Mouse (Mus musculus): ENCODE measurements around the gene Gm21818. TPM values are rescaled to one million over a fixed set of nuclear protein-coding genes. Genes with fewer than 3 reads are reported as not detected.
"Not testable (repeated sequence)": the region's sequence is repeated elsewhere in the genome, so short reads cannot be mapped to it uniquely, and the experiment has no call there.

Gene Gm21818
- not detected for total RNA-seq (2021)
- long read RNA-seq, experiment 1, result 0 reads
- long read RNA-seq, experiment 2, result 0 reads

GRCm38 (mm10) chr13:120172133-120172532 is at the start of gene Gm21818:
Gene Gm21818, plus strand, starts transcription at chr13:120172433.
- intact Hi-C loops (cut with DNase I; ENCODE audit: low total_unique reads); DNase-seq: not testable (repeated sequence)

GRCm38 (mm10) chr13:120139946-120140345 is 32.3 kb upstream of the Gm21818 start, which contains the start of gene Gm20767:
Gene Gm20767, plus strand, starts transcription at chr13:120140246.
- intact Hi-C loops (cut with DNase I; ENCODE audit: low total_unique reads), result not testable (repeated sequence)

GRCm38 (mm10) chr13:120142348-120142747 is 29.9 kb upstream of the Gm21818 start:
- intact Hi-C loops (cut with DNase I; ENCODE audit: low total_unique reads), result not testable (repeated sequence)

More at GRCm38 (mm10) chr13:120139946-120140345, 32.3 kb upstream of the Gm21818 start, which contains the start of gene Gm20767:
- DNase-seq, result not testable (repeated sequence)

GRCm38 (mm10) chr13:120149660-120150407 is 22.4 kb upstream of the Gm21818 start:
- intact Hi-C loops (cut with DNase I; ENCODE audit: low total_unique reads); DNase-seq: not testable (repeated sequence)

More at GRCm38 (mm10) chr13:120142348-120142747, 29.9 kb upstream of the Gm21818 start:
- not testable (repeated sequence) for DNase-seq

- DNase-seq; intact Hi-C loops (cut with DNase I; ENCODE audit: low total_unique reads): not testable (repeated sequence)
These were observed 21.6 kb upstream of the Gm21818 start for GRCm38 (mm10) chr13:120150589-120150988.

GRCm38 (mm10) chr13:120168301-120168700 is 3.9 kb upstream of the Gm21818 start:
- DNase-seq; intact Hi-C loops (cut with DNase I; ENCODE audit: low total_unique reads): not testable (repeated sequence)

- DNase-seq; intact Hi-C loops (cut with DNase I; ENCODE audit: low total_unique reads): not testable (repeated sequence)
These were observed 24.1 kb downstream of the Gm21818 start for GRCm38 (mm10) chr13:120196189-120196821.

- intact Hi-C loops (cut with DNase I; ENCODE audit: low total_unique reads), result not testable (repeated sequence)
These were observed 43.6 kb downstream of the Gm21818 start, which contains the start of gene Gm21762 for GRCm38 (mm10) chr13:120215847-120216246. Gene Gm21762, minus strand, starts transcription at chr13:120215947.

GRCm38 (mm10) chr13:120220922-120221321 is 48.7 kb downstream of the Gm21818 start:
- DNase-seq; intact Hi-C loops (cut with DNase I; ENCODE audit: low total_unique reads): not testable (repeated sequence)

More at GRCm38 (mm10) chr13:120215847-120216246, 43.6 kb downstream of the Gm21818 start, which contains the start of gene Gm21762:
- DNase-seq, result not testable (repeated sequence)

GRCm38 (mm10) chr13:120223012-120223659 is 50.9 kb downstream of the Gm21818 start:
- intact Hi-C loops (cut with DNase I; ENCODE audit: low total_unique reads); DNase-seq: not testable (repeated sequence)

Other genes starting within 250 kb of the Gm21818 start
- not detected for gene Gm21761, start 243.2 kb upstream of the Gm21818 start, total RNA-seq (2021)
- gene B020031M17Rik, start 221.6 kb upstream of the Gm21818 start, total RNA-seq (2021), result not detected
- gene Gm36079, start 145.4 kb upstream of the Gm21818 start, total RNA-seq (2021), result not detected
- under 1 TPM; 0.12 to 0.24 TPM for gene Gm21188, start 120.2 kb upstream of the Gm21818 start, total RNA-seq (2021)
- gene Gm20767, start 32.2 kb upstream of the Gm21818 start, total RNA-seq (2021), result not detected
- gene Gm21762, start 43.5 kb downstream of the Gm21818 start, total RNA-seq (2021), result not detected
- gene Gm21731, start 66.7 kb downstream of the Gm21818 start, total RNA-seq (2021), result not detected
- not detected for gene AF067061, start 90.7 kb downstream of the Gm21818 start, total RNA-seq (2021)
- gene BC147527, start 128.0 kb downstream of the Gm21818 start, total RNA-seq (2021), result not detected
- gene Tcstv3, start 144.4 kb downstream of the Gm21818 start, total RNA-seq (2021), result not detected